Mouse (Mus musculus) heart, postnatal 0 days (tissue): ENCODE measurements at regions not wholly inside any gene's neighbourhood (a gene's known extent, or its start where the extent isn't known, plus 50 kb on each side); places are given as distances from the start of the nearest gene placed in this dataset.

ENCODE experiments used
- CTCF ChIP-seq: IDR thresholded peaks from 2 replicates; pipeline ENCODE4 v1.5.1; 2016; ENCODE audit warnings: antibody characterized with exemption, control low read depth, low read depth
- EP300 ChIP-seq: IDR thresholded peaks from 2 replicates; pipeline ENCODE4 v1.6.1; 2016; ENCODE audit warnings: antibody characterized with exemption, low read depth

GRCm38 (mm10) chrX:143044296-143044695 lies 55.1 kb upstream of the Rtl9 start:
- TF ChIP-seq EP300 (no peak), CTCF (no peak)
